Mouse (Mus musculus) kidney, embryonic 15.5 days (tissue): Measurements from ENCODE around the gene Cdkn2d. TPM values are rescaled to one million over a fixed set of nuclear protein-coding genes. Genes with fewer than 3 reads are reported as not detected.
A peak's percentile ranks its signal among the peaks of the same experiment; 100 is the strongest.
"Not testable (repeated sequence)": the region's sequence is repeated elsewhere in the genome, so short reads cannot be mapped to it uniquely, and the experiment has no call there.

Experiments used
- ATAC-seq: fragments of 200-750 bp; cut with Nextera tagmentation; replicated peaks from 2 replicates; pipeline ENCODE4 v1.8.0; 2017; ENCODE audit warnings: moderate TSS enrichment; ENCODE audit not compliant: low FRiP score
- H3K27ac ChIP-seq: fragments of 300-500 bp; sonication (generic); 2 replicates; pipeline ENCODE4 v1.5.1; 2015; ENCODE audit warnings: mild to moderate bottlenecking, inconsistent platforms
- H3K27me3 ChIP-seq: fragments of 300-500 bp; sonication (generic); 2 replicates; pipeline ENCODE4 v1.6.1; 2015; ENCODE audit warnings: inconsistent platforms
- H3K36me3 ChIP-seq: fragments of 300-500 bp; sonication (generic); 2 replicates; pipeline ENCODE4 v1.6.1; 2015; ENCODE audit warnings: inconsistent platforms
- H3K4me1 ChIP-seq: fragments of 300-500 bp; sonication (generic); 2 replicates; pipeline ENCODE4 v1.6.1; 2015; ENCODE audit warnings: inconsistent platforms
- H3K4me2 ChIP-seq: fragments of 300-500 bp; sonication (generic); 2 replicates; pipeline ENCODE4 v1.6.1; 2015; ENCODE audit warnings: moderate library complexity, mild to moderate bottlenecking, inconsistent platforms
- H3K4me3 ChIP-seq: fragments of 300-500 bp; sonication (generic); replicated peaks from 2 replicates; pipeline ENCODE4 v1.5.1; 2015; ENCODE audit warnings: mild to moderate bottlenecking, inconsistent platforms
- H3K9ac ChIP-seq: fragments of 300-500 bp; sonication (generic); 2 replicates; pipeline ENCODE4 v1.6.1; 2015; ENCODE audit warnings: mild to moderate bottlenecking, inconsistent platforms
- H3K9me3 ChIP-seq: fragments of 300-500 bp; sonication (generic); replicated peaks from 2 replicates; pipeline ENCODE4 v1.6.1; 2016; ENCODE audit warnings: inconsistent platforms
- WGBS: fragments of 180-500 bp; shearing (Covaris S2); methylation state at CpG from one replicate; pipeline ENCODE4 v1.1.7; 2015; ENCODE audit warnings: mixed read lengths; 5-methylcytosine and 5-hydroxymethylcytosine counted together
- polyA plus RNA-seq: library from polyadenylated mRNA; unstranded; fragments of >200 nt; fragmentation: Nextera tagmentation; extraction: Ambion mirVana; gene quantifications from 2 replicates; pipeline ENCODE4 v1.2.1, GENCODE M21; 2015

The Cdkn2d gene
- polyA plus RNA-seq, 1 experiment from 2014 or later, result 51.2 TPM

- ATAC-seq, result no peak
- WGBS, result 81% methylated on average over 8 of the region's 8 CpGs
- no peak overlapping the region for H3K4me2 ChIP-seq
- H3K27me3 ChIP-seq, result no peaks in the 10 kb centered on the region
- no peak overlapping the region for H3K9ac ChIP-seq
- peaks cover 99% of the 10 kb centered on the region for H3K36me3 ChIP-seq
- H3K4me1 ChIP-seq, result no peaks in the 10 kb centered on the region
- no peak overlapping the region for H3K27ac ChIP-seq
- no peak overlapping the region for H3K4me3 ChIP-seq
- H3K9me3 ChIP-seq, result no peaks in the 10 kb centered on the region
Measured at GRCm38 (mm10) chr9:21273094-21273493, 18.1 kb downstream of the Cdkn2d start.

GRCm38 (mm10) chr9:21272391-21272790 is 18.8 kb downstream of the Cdkn2d start:
- Histone ChIP-seq H3K27me3 (no peaks in the 10 kb centered on the region), H3K9ac (no peak overlapping the region), H3K9me3 (no peaks in the 10 kb centered on the region), H3K4me2 (no peak overlapping the region), H3K4me1 (no peaks in the 10 kb centered on the region), H3K27ac (no peak overlapping the region), H3K4me3 (no peak overlapping the region), H3K36me3 (peaks cover 99% of the 10 kb centered on the region)
- 93% methylated on average over 9 of the region's 9 CpGs for WGBS
- no peak for ATAC-seq

GRCm38 (mm10) chr9:21269590-21269989 is 21.6 kb downstream of the Cdkn2d start:
- peaks cover 19% of the 10 kb centered on the region for H3K4me1 ChIP-seq
- 80% methylated on average over 5 of the region's 5 CpGs for WGBS
- H3K36me3 ChIP-seq, result peaks cover 82% of the 10 kb centered on the region
- not testable (repeated sequence) for H3K9me3 ChIP-seq, H3K9ac ChIP-seq, H3K27ac ChIP-seq, H3K4me2 ChIP-seq, H3K4me3 ChIP-seq, ATAC-seq, H3K27me3 ChIP-seq

GRCm38 (mm10) chr9:21268305-21268704 is 22.9 kb downstream of the Cdkn2d start:
- Histone ChIP-seq H3K9ac (no peak overlapping the region), H3K27ac (no peak overlapping the region), H3K4me1 (peaks cover 24% of the 10 kb centered on the region), H3K4me2 (no peak overlapping the region), H3K36me3 (peaks cover 69% of the 10 kb centered on the region), H3K9me3 (no peaks in the 10 kb centered on the region), H3K4me3 (no peak overlapping the region), H3K27me3 (no peaks in the 10 kb centered on the region)
- 93% methylated on average over 16 of the region's 16 CpGs for WGBS
- ATAC-seq, result no peak

GRCm38 (mm10) chr9:21266889-21267288 is 24.3 kb downstream of the Cdkn2d start:
- peak overlapping the region; percentile 82 for H3K4me2 ChIP-seq
- peaks cover 55% of the 10 kb centered on the region for H3K36me3 ChIP-seq
- no peak for ATAC-seq
- no peaks in the 10 kb centered on the region for H3K9me3 ChIP-seq
- H3K4me3 ChIP-seq, result peak overlapping the region; percentile 78; the same call in 1 of the 2 replicates
- H3K9ac ChIP-seq, result no peak overlapping the region
- peaks cover 24% of the 10 kb centered on the region for H3K4me1 ChIP-seq
- no peak overlapping the region for H3K27ac ChIP-seq
- no peaks in the 10 kb centered on the region for H3K27me3 ChIP-seq
- 77% methylated on average over 5 of the region's 5 CpGs for WGBS

GRCm38 (mm10) chr9:21265611-21266010 is 25.6 kb downstream of the Cdkn2d start:
- Histone ChIP-seq H3K9ac (peak overlapping the region; percentile 82), H3K36me3 (peaks cover 43% of the 10 kb centered on the region), H3K9me3 (no peaks in the 10 kb centered on the region), H3K27me3 (no peaks in the 10 kb centered on the region), H3K4me3 (peak overlapping the region; percentile 78), H3K4me2 (peak overlapping the region; percentile 82), H3K27ac (peak overlapping the region; percentile 72), H3K4me1 (peaks cover 24% of the 10 kb centered on the region)
- 5% methylated on average over 11 of the region's 11 CpGs for WGBS
- peak; percentile 17 for ATAC-seq

- H3K27ac ChIP-seq, result peak within 1 kb of the TSS; percentile 90
- peak within 1 kb of the TSS; percentile 78 for H3K4me3 ChIP-seq
- peak; percentile 98 for ATAC-seq
- under 1% methylated on average over 44 of the region's 49 CpGs for WGBS
- peak within 1 kb of the TSS; percentile 82 for H3K4me2 ChIP-seq
- peaks cover 24% of the 10 kb centered on the region for H3K4me1 ChIP-seq
- no peaks in the 10 kb centered on the region for H3K27me3 ChIP-seq
- H3K36me3 ChIP-seq, result peaks cover 37% of the 10 kb centered on the region
- no peaks in the 10 kb centered on the region for H3K9me3 ChIP-seq
- peak within 1 kb of the TSS; percentile 82 for H3K9ac ChIP-seq
Measured at GRCm38 (mm10) chr9:21265000-21265561, 26.1 kb downstream of the Cdkn2d start, which contains the start of gene Atg4d. Atg4d (plus strand) TSS chr9:21265293.

GRCm38 (mm10) chr9:21264272-21264999 is 26.8 kb downstream of the Cdkn2d start:
- WGBS, result 13% methylated on average over 17 of the region's 17 CpGs
- Histone ChIP-seq H3K4me2 (peak overlapping the region; percentile 82), H3K4me1 (peaks cover 24% of the 10 kb centered on the region), H3K27ac (peak overlapping the region; percentile 90), H3K9ac (peak overlapping the region; percentile 82; the same call in 1 of the 2 replicates), H3K9me3 (no peaks in the 10 kb centered on the region), H3K36me3 (peaks cover 32% of the 10 kb centered on the region), H3K27me3 (no peaks in the 10 kb centered on the region), H3K4me3 (peak overlapping the region; percentile 78)
- ATAC-seq, result peak; percentile 45

- Histone ChIP-seq H3K27me3 (no peaks in the 10 kb centered on the region), H3K4me1 (peaks cover 21% of the 10 kb centered on the region), H3K9ac (no peak overlapping the region), H3K27ac (no peak overlapping the region), H3K9me3 (no peaks in the 10 kb centered on the region), H3K4me2 (no peak overlapping the region), H3K4me3 (no peak overlapping the region), H3K36me3 (peaks cover 6% of the 10 kb centered on the region)
- 61% methylated on average over 2 of the region's 2 CpGs for WGBS
- ATAC-seq, result no peak
Measured at GRCm38 (mm10) chr9:21261831-21262230, 29.4 kb downstream of the Cdkn2d start.

GRCm38 (mm10) chr9:21260491-21261040 is 30.6 kb downstream of the Cdkn2d start:
- Histone ChIP-seq H3K9ac (no peak overlapping the region), H3K9me3 (no peaks in the 10 kb centered on the region), H3K27me3 (no peaks in the 10 kb centered on the region), H3K4me3 (no peak overlapping the region), H3K36me3 (no peaks in the 10 kb centered on the region), H3K27ac (no peak overlapping the region), H3K4me1 (peaks cover 8% of the 10 kb centered on the region), H3K4me2 (no peak overlapping the region)
- ATAC-seq, result no peak
- 76% methylated on average over 6 of the region's 6 CpGs for WGBS

GRCm38 (mm10) chr9:21256349-21256748 is 34.9 kb downstream of the Cdkn2d start:
- H3K4me2 ChIP-seq, ATAC-seq, H3K4me3 ChIP-seq, H3K9ac ChIP-seq, H3K36me3 ChIP-seq, H3K27ac ChIP-seq, H3K9me3 ChIP-seq, H3K4me1 ChIP-seq, H3K27me3 ChIP-seq: not testable (repeated sequence)
- 85% methylated on average over 4 of the region's 4 CpGs for WGBS

- Histone ChIP-seq H3K4me1 (peaks cover 2% of the 10 kb centered on the region; the same call in 1 of the 2 replicates), H3K27me3 (peaks cover 26% of the 10 kb centered on the region), H3K4me3 (no peak overlapping the region), H3K9me3 (no peaks in the 10 kb centered on the region), H3K27ac (no peak overlapping the region), H3K36me3 (no peaks in the 10 kb centered on the region), H3K9ac (no peak overlapping the region), H3K4me2 (no peak overlapping the region)
- no peak for ATAC-seq
Measured at GRCm38 (mm10) chr9:21254690-21255089, 36.5 kb downstream of the Cdkn2d start.
